Mouse (Mus musculus) forebrain, postnatal 0 days (tissue): ENCODE data around the gene Eif2ak4. TPM values are rescaled to one million over a fixed set of nuclear protein-coding genes. Genes with fewer than 3 reads are reported as not detected.

Experiments
- ATAC-seq: fragments of 200-750 bp; cut with Nextera tagmentation; 2 replicates; pipeline ENCODE4 v1.8.0; 2017; ENCODE audit warnings: mild to moderate bottlenecking, moderate library complexity
- DNase-seq: peaks from one replicate; pipeline ENCODE4 v3.0.0-alpha.2; 2015
- H3K27ac ChIP-seq: fragments of 300-500 bp; sonication (generic); 2 replicates; pipeline ENCODE4 v1.5.1; 2014; ENCODE audit warnings: low read depth, mild to moderate bottlenecking, antibody characterized with exemption, low read length, moderate library complexity, mixed read lengths
- H3K27me3 ChIP-seq: fragments of 300-500 bp; sonication (generic); 2 replicates; pipeline ENCODE4 v1.6.1; 2014; ENCODE audit warnings: mild to moderate bottlenecking, low read length, mixed read lengths; ENCODE audit not compliant: insufficient read depth
- H3K36me3 ChIP-seq: fragments of 300-500 bp; sonication (generic); 2 replicates; pipeline ENCODE4 v1.6.1; 2014; ENCODE audit warnings: mild to moderate bottlenecking, moderate library complexity; ENCODE audit not compliant: insufficient read depth
- H3K4me1 ChIP-seq: fragments of 300-500 bp; sonication (generic); 2 replicates; pipeline ENCODE4 v1.6.1; 2014; ENCODE audit warnings: antibody characterized with exemption; ENCODE audit not compliant: insufficient read depth
- H3K4me2 ChIP-seq: fragments of 300-500 bp; sonication (generic); 2 replicates; pipeline ENCODE4 v1.6.1; 2014; ENCODE audit warnings: low read depth, mild to moderate bottlenecking, moderate library complexity
- H3K4me3 ChIP-seq: fragments of 300-500 bp; sonication (generic); 2 replicates; pipeline ENCODE4 v1.5.1; 2014; ENCODE audit warnings: low read depth, low read length, mixed read lengths
- H3K9ac ChIP-seq: fragments of 300-500 bp; sonication (generic); 2 replicates; pipeline ENCODE4 v1.6.1; 2014; ENCODE audit warnings: mild to moderate bottlenecking
- H3K9me3 ChIP-seq: fragments of 300-500 bp; sonication (generic); 2 replicates; pipeline ENCODE4 v1.6.1; 2016; ENCODE audit warnings: low read length
- CTCF ChIP-seq: sonication (generic); IDR thresholded peaks from 2 replicates; pipeline ENCODE4 v1.5.1; 2016; ENCODE audit warnings: antibody characterized with exemption, control low read depth, low read depth
- WGBS: fragments of 180-500 bp; shearing (Covaris S2); extraction: QIAGEN DNeasy Blood & Tissue Kit; methylation state at CpG from one replicate; pipeline ENCODE4 v1.1.7; 2014; 5-methylcytosine and 5-hydroxymethylcytosine counted together
- polyA plus RNA-seq: library from polyadenylated mRNA; unstranded; fragments of >200 nt; fragmentation: Nextera tagmentation; extraction: Ambion mirVana; gene quantifications from 2 replicates; pipeline ENCODE4 v1.2.1, GENCODE M21; 2015
- total RNA-seq: library from RNA; depleted of rRNA; stranded (reverse); fragments of >200 nt; gene quantifications from 2 replicates; pipeline ENCODE4 v1.2.3, GENCODE M21; 2014

The Eif2ak4 gene
- total and polyA plus RNA-seq, 2 experiments from 2014 or later, result 6.2 to 16.4 TPM

DNA sequence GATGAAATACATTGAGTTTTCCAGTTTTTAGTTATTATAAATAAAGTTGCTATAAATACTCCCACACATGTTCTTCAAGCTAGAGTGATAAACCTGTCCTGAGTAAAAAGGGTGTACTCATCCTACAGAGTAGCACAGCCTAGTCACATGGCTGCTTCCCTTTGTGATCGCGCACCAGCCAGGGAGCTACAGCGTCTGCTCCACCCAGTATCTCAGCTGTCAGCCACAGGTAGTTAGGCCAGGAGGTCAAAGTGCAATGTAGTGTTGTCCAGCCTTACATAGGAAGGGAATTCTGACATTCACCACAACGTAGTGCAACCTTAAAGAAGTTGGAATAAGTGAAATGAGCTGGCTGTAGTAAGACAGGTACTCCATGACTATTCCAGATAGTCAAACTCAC is 17.1 kb downstream of the Eif2ak4 start:
- peaks cover 16% of the 10 kb centered on the region; the same call in 1 of the 2 replicates for H3K36me3 ChIP-seq
- no peak overlapping the region for H3K4me3 ChIP-seq
- H3K27me3 ChIP-seq, result no peaks in the 10 kb centered on the region
- ATAC-seq (no peak), DNase-seq (no peak)
- no peak overlapping the region for H3K9ac ChIP-seq
- H3K27ac ChIP-seq, result no peak overlapping the region
- WGBS, result 94% methylated on average over 4 of the region's 4 CpGs
- H3K4me2 ChIP-seq, result no peak overlapping the region
- no peaks in the 10 kb centered on the region for H3K9me3 ChIP-seq
- no peaks in the 10 kb centered on the region for H3K4me1 ChIP-seq
- no peak for TF ChIP-seq CTCF

DNA sequence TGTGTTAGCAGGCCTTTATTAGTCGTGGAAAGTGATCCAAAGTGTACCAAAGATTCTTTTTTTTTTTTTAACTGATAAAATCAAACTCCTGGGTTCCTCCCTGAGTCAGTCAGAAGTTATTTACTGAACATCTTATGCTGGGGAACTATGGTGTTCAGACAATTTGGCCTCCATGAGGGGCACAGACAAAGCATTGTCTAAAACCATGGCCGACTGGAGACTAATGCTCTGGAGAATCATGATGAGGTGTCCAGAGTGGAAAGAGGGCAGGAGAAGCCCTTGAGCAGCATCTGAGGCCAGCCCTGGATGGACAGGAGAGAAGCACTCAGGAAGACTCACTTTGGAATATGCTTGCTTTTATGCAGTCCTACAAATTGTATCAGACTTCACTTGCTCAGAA is 18.4 kb downstream of the Eif2ak4 start:
- H3K36me3 ChIP-seq, result peaks cover 20% of the 10 kb centered on the region; the same call in 1 of the 2 replicates
- H3K9ac ChIP-seq, result no peak overlapping the region
- WGBS, result 75% methylated on average over 2 of the region's 2 CpGs
- DNase-seq (no peak), ATAC-seq (no peak)
- H3K27ac ChIP-seq, result no peak overlapping the region
- no peak overlapping the region for H3K4me3 ChIP-seq
- H3K4me1 ChIP-seq, result no peaks in the 10 kb centered on the region
- H3K4me2 ChIP-seq, result no peak overlapping the region
- TF ChIP-seq CTCF, result no peak
- no peaks in the 10 kb centered on the region for H3K9me3 ChIP-seq
- H3K27me3 ChIP-seq, result no peaks in the 10 kb centered on the region

DNA sequence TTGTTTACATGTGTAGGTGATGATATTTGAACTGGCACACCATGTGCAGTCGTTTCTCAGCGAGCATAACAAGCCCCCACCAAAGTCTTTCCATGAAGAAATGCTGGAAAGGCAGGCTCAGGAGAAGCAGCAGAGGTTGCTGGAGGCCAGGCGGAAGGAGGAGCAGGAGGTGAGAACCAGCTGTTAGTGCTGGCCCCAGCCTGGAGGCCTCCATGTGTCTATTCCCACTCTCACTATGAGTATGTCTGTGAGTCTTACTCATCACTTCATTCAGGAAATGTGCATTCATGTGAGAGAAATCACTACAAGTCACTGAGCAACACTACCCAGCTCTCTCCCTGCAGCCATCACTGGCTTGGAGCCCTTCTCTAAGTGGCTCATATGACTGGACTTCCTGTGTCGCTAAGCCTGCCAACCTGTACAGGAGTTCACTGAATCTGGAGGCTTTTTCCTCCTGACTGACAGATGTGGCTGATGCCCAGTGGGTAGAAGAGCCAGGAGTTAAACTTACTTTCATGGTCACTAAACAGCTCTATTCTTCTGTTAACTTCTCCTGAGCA is 20.0 kb downstream of the Eif2ak4 start:
- DNase-seq, result no peak
- Histone ChIP-seq H3K4me3 (no peak overlapping the region), H3K4me2 (no peak overlapping the region), H3K4me1 (no peaks in the 10 kb centered on the region), H3K27ac (no peak overlapping the region), H3K27me3 (no peaks in the 10 kb centered on the region), H3K9ac (no peak overlapping the region), H3K36me3 (peaks cover 31% of the 10 kb centered on the region), H3K9me3 (no peaks in the 10 kb centered on the region)
- ATAC-seq, result no peak
- TF ChIP-seq CTCF, result no peak
- 86% methylated on average over 4 of the region's 4 CpGs for WGBS

DNA sequence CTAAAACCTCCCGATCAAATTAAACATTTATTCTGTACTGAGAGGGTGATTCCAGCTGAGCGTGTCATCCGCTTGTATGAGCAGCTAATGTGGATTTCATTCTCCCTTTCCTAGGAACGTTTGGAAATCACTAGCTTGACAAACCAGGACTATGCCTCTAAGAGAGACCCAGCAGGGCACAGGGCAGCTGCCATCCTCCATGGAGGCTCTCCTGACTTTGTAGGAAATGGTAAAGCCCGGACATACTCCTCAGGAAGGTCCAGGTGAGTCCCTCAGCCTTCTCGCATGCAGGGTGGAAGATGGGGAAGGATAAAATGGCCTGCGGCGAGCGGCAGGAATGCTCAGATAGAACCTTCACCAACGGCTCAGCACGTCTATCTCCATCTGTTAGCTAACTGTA is 24.4 kb downstream of the Eif2ak4 start:
- H3K36me3 ChIP-seq, result peaks cover 29% of the 10 kb centered on the region
- H3K27ac ChIP-seq, result no peak overlapping the region
- no peak for ATAC-seq
- H3K27me3 ChIP-seq, result no peaks in the 10 kb centered on the region
- H3K4me2 ChIP-seq, result no peak overlapping the region
- no peaks in the 10 kb centered on the region for H3K9me3 ChIP-seq
- 93% methylated on average over 11 of the region's 11 CpGs for WGBS
- H3K4me1 ChIP-seq, result no peaks in the 10 kb centered on the region
- H3K4me3 ChIP-seq, result no peak overlapping the region
- no peak for TF ChIP-seq CTCF
- no peak for DNase-seq
- no peak overlapping the region for H3K9ac ChIP-seq

DNA sequence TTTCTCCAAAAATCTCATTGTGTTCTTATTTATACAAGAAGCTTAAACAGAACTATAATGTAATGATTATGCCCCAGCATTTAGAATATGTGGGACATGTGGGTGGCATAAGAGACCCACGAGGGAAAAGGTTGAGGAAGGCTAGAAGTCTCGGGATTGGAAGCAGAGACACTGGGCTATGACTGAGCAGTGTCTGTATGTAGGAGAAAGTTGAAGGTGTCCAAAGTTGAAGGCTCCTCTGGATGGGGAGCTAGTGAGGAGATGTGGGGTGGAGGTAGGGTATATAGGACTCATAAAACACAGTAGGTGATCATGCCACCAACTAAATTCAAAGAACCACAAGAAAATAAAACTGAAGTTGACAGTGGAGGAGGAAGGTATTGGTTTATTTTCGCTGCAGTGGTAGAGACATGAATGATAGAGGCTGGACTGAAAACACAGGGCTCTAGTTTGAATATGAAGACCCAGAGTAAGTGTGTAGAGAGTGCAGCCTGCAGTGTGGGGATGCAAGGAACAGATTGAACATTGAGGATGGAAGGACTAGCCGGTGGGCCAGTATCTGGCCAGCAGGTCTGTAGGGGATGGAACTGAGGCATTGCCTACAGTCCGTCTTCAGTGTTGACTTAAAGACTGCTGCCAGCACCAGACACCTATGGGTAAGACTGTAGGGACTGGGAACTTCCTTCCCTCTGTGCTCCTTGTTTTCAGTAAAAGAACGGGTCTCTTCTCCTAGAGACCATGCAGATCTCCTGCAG is 27.4 kb downstream of the Eif2ak4 start:
- Histone ChIP-seq H3K27me3 (no peaks in the 10 kb centered on the region), H3K9ac (no peak overlapping the region), H3K4me1 (no peaks in the 10 kb centered on the region), H3K9me3 (no peaks in the 10 kb centered on the region), H3K4me3 (no peak overlapping the region), H3K4me2 (no peak overlapping the region), H3K27ac (no peak overlapping the region), H3K36me3 (peaks cover 44% of the 10 kb centered on the region)
- TF ChIP-seq CTCF, result no peak
- DNase-seq (no peak), ATAC-seq (no peak)
- WGBS, result 96% methylated on average over 6 of the region's 6 CpGs

DNA sequence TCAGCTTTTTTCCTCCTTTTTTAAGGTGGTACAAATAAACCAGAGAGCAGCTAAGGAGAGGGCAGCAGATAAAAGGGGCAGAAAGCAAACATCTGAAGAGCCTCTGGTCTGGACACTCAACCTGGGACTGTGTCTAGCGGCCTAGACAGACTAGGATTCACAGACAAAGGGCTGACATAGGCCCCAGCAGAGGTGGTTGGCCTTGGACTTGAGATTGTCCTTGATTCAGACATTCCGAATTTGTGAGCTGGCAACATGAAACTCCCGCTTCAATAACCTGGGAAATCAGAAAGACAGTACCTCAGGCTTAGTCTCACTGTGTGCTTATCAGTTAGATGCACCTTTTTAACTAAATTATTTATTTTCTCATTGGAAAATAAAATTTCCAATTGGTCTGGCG is 29.7 kb downstream of the Eif2ak4 start:
- H3K4me2 ChIP-seq, result no peak overlapping the region
- peaks cover 47% of the 10 kb centered on the region for H3K36me3 ChIP-seq
- 92% methylated on average over 4 of the region's 4 CpGs for WGBS
- no peaks in the 10 kb centered on the region for H3K9me3 ChIP-seq
- no peak for DNase-seq
- H3K4me3 ChIP-seq, result no peak overlapping the region
- no peak for ATAC-seq
- H3K4me1 ChIP-seq, result no peaks in the 10 kb centered on the region
- no peaks in the 10 kb centered on the region for H3K27me3 ChIP-seq
- H3K9ac ChIP-seq, result no peak overlapping the region
- TF ChIP-seq CTCF, result no peak
- no peak overlapping the region for H3K27ac ChIP-seq

DNA sequence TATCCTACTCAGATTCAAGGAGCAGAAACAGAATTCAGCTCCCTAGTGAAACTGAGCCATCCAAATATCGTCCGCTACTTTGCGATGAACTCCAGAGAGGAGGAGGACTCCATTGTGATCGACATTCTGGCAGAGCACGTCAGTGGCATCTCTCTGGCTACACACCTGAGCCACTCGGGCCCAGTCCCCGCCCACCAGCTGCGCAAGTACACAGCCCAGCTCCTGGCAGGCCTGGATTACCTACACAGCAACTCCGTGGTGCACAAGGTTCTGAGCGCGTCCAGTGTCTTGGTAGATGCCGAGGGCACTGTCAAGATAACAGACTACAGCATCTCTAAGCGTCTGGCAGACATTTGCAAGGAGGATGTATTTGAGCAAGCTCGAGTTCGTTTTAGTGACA is 33.5 kb downstream of the Eif2ak4 start:
- H3K36me3 ChIP-seq, result peaks cover 41% of the 10 kb centered on the region
- no peak overlapping the region for H3K4me2 ChIP-seq
- ATAC-seq (no peak), DNase-seq (no peak)
- no peaks in the 10 kb centered on the region for H3K27me3 ChIP-seq
- no peak overlapping the region for H3K9ac ChIP-seq
- no peaks in the 10 kb centered on the region for H3K4me1 ChIP-seq
- no peaks in the 10 kb centered on the region for H3K9me3 ChIP-seq
- WGBS, result 92% methylated on average over 15 of the region's 15 CpGs
- TF ChIP-seq CTCF, result no peak
- no peak overlapping the region for H3K4me3 ChIP-seq
- no peak overlapping the region for H3K27ac ChIP-seq
